Mouse (Mus musculus) left cerebral cortex, adult 11 months (tissue): Measurements from ENCODE around the gene Olfr556.
"Not testable (repeated sequence)": the region's sequence is repeated elsewhere in the genome, so short reads cannot be mapped to it uniquely, and the experiment has no call there.

ENCODE experiments used
- DNase-seq: peaks from one replicate; pipeline ENCODE4 v3.0.0; 2022; ENCODE audit warnings: low spot score

The Olfr556 gene

GRCm38 (mm10) chr7:102664599-102664998, at the start of gene Olfr556:
TSS of gene Olfr556 (plus strand) at chr7:102664899.
- no peak for DNase-seq

- no peak for DNase-seq
Measured at GRCm38 (mm10) chr7:102618118-102618517, 46.6 kb upstream of the Olfr556 start, which contains the start of gene Olfr553. TSS of gene Olfr553 (minus strand) at chr7:102618218.

- no peak for DNase-seq
Measured at GRCm38 (mm10) chr7:102619608-102620007, 45.1 kb upstream of the Olfr556 start.

- DNase-seq = not testable (repeated sequence)
Measured at GRCm38 (mm10) chr7:102620368-102620767, 44.3 kb upstream of the Olfr556 start.

GRCm38 (mm10) chr7:102636665-102637064, 28.0 kb upstream of the Olfr556 start:
- DNase-seq = peak; percentile 18

GRCm38 (mm10) chr7:102638132-102638531, 26.6 kb upstream of the Olfr556 start, which contains the start of gene Olfr554:
TSS of gene Olfr554 (plus strand) at chr7:102638432.
- no peak for DNase-seq

- DNase-seq = not testable (repeated sequence)
Measured at GRCm38 (mm10) chr7:102644945-102645344, 19.8 kb upstream of the Olfr556 start.

GRCm38 (mm10) chr7:102658523-102658922, 6.2 kb upstream of the Olfr556 start, which contains the start of gene Olfr555:
TSS of gene Olfr555 (plus strand) at chr7:102658823.
- DNase-seq = no peak

- no peak for DNase-seq
Measured at GRCm38 (mm10) chr7:102665378-102665777, 679 bp downstream of the Olfr556 start.

GRCm38 (mm10) chr7:102676225-102676624, 11.5 kb downstream of the Olfr556 start:
- no peak for DNase-seq

- DNase-seq = no peak
Measured at GRCm38 (mm10) chr7:102681916-102682315, 17.2 kb downstream of the Olfr556 start.

GRCm38 (mm10) chr7:102686944-102687501, 22.3 kb downstream of the Olfr556 start, which contains the start of gene Trim68:
TSS of gene Trim68 (minus strand) at chr7:102687327.
- peak; percentile 86 for DNase-seq

- DNase-seq = no peak
Measured at GRCm38 (mm10) chr7:102695358-102696125, 30.8 kb downstream of the Olfr556 start, which contains the start of gene Olfr557. TSS of gene Olfr557 (plus strand) at chr7:102695910.

GRCm38 (mm10) chr7:102698461-102698860, 33.8 kb downstream of the Olfr556 start:
- no peak for DNase-seq

GRCm38 (mm10) chr7:102701915-102702314, 37.2 kb downstream of the Olfr556 start, which contains the start of gene Olfr558:
TSS of gene Olfr558 (plus strand) at chr7:102702215.
- no peak for DNase-seq

- no peak for DNase-seq
Measured at GRCm38 (mm10) chr7:102718970-102719369, 54.3 kb downstream of the Olfr556 start, which contains the start of gene Olfr33. TSS of gene Olfr33 (minus strand) at chr7:102719070.
